Mouse (Mus musculus): ENCODE data around the gene Astl.

Astl gene

DNA sequence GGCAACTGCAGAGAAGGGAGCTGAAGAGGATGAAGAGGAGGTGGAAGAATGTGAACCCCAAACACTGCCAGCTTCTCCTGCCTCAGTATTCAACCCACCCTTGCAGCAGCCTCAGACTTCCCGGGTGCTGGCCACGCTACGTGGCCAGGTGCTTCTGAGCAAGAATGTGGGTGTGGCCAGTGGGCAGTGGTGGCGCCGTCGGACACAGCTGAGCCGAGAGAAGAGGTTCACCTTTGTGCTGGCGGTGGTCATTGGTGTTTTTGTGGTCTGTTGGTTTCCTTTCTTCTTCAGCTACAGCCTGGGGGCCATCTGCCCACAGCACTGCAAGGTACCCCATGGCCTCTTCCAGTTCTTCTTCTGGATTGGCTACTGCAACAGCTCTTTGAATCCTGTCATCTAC is 26.0 kb downstream of the Astl start:
- in situ Hi-C loops (cut with MseI, MboI), result loop anchor here (5.0 kb wide), 1 partner anchor 78 kb away; the partner anchor contains the start of gene Fahd2a (in 2 of the 2)

DNA sequence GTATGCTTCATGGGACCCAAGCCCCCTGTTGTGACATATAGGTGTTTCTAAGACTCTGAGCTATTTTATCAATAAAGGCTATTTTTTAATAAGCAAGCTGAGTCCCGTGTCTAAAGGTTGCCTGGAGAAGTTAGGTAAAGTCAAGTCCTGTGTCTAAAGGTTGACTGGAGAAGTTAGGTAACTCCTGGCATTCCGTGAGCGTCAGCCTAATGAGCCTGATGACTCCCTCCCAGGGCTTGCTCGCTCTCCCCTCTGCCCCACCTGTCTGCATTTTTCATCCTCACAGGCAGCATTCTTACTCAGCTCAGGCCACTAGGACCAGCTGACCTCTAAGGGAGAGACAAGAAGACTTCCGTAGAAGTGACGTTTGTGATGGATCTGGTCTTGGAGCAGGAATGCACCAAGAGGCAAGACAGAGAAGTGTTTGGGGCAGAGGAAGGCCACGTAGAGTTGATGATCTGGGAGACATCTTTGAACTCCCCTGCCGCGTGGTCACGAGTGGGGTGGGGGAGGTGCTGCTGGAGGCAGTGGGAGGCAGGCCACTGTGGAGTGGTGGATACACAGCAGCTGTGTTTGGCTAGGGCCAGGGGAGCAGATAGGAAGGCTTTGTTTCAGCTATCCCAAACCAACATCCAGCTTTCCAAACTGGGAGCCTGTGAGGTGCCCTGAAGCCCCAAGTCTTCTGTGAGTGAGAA is 28.8 kb downstream of the Astl start:
- in situ Hi-C loops (cut with MseI, MboI), result no loop called here

- in situ Hi-C loops (cut with MseI, MboI), result no loop called here
Observed at GRCm38 (mm10) chr2:127369703-127370376, 31.4 kb downstream of the Astl start.

DNA sequence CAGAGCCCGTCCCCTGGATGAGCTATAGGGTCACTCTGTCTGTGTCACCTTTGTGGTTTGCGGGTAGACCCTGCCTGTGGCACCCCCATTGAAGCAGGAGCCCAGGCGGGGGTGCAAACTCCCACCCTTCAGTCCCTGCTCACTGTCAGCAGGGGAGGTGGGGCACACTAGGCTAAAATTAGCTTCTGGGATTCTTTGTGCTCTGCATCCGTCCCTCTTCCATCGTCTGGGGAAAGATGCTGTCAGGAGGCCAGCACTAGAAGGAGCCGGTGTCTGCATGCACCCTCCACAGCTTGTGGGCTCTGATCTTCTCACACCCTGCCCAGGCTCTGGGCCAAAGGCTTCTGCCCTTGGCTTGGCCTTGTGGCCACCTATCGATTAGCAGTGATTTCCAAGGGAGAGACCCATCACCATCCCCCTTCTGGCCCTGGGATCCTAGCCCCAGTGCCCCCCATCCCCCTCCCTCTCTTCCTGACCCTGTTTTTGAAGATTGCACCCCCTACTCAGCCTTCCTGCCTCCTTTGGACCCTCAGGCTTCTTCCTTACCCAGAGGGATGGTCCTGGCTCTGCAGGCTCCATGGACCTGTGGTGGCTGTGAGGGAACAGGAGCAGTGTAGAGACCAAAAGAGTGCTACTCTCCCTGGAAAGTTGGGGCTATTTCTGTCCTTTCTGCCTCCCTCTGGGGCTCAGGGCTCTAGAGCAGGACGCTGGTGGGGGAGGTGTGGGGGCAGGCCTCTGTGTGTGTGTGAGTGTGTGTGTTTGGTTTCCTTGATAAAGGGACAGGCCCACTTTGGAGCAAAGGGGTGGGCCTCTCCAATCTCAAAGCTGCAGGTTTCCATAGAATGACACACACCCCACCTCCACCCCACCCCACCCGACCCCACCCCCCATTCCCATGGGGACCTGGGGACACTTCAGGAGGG is 32.4 kb downstream of the Astl start:
- in situ Hi-C loops (cut with MseI, MboI), result no loop called here

DNA sequence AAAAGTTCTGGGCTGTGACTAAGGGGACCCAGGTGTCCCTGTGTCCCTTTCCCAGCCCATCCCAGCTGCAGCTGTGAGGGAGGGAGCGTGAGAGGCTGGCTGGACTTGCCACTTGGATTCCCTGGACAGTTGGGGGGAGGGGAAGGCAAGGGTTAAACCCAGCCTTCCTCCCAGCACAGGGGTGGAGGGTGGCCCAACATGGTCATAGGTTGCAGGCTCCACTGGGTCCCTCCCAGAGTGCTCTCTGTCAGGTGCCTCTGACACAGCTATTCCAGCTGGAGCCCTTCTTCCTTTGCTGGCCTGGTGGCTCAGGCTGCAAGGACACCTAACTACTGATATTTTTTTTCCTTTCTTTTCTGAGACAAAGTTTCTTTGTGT is 33.0 kb downstream of the Astl start:
- in situ Hi-C loops (cut with MseI, MboI), result no loop called here

- in situ Hi-C loops (cut with MseI, MboI), result no loop called here
Observed at GRCm38 (mm10) chr2:127372082-127372481, 33.6 kb downstream of the Astl start.

DNA sequence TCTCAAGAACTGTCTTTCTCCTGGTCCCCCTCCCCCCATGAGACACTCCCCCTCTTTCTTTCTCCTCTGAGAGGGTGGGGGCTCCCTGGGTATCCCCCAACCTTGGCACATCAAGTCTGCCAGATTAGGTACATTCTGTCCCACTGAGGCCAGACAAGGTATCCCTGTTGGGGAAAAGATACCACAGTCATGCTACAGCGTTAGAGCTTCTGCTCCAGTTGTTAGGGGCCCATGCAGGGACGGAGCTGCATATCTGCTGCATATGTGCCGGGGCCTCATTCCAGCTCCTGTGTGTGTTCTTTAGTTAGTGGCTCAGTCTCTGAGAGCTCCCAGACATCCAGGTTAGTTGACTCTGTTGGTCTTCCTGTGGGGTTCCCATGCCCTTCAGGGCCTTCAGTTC is 35.7 kb downstream of the Astl start:
- in situ Hi-C loops (cut with MseI, MboI), result no loop called here

GRCm38 (mm10) chr2:127375087-127375486 is 36.6 kb downstream of the Astl start:
- in situ Hi-C loops (cut with MseI, MboI), result no loop called here

GRCm38 (mm10) chr2:127375759-127376341 is 37.4 kb downstream of the Astl start:
- in situ Hi-C loops (cut with MseI, MboI), result no loop called here

DNA sequence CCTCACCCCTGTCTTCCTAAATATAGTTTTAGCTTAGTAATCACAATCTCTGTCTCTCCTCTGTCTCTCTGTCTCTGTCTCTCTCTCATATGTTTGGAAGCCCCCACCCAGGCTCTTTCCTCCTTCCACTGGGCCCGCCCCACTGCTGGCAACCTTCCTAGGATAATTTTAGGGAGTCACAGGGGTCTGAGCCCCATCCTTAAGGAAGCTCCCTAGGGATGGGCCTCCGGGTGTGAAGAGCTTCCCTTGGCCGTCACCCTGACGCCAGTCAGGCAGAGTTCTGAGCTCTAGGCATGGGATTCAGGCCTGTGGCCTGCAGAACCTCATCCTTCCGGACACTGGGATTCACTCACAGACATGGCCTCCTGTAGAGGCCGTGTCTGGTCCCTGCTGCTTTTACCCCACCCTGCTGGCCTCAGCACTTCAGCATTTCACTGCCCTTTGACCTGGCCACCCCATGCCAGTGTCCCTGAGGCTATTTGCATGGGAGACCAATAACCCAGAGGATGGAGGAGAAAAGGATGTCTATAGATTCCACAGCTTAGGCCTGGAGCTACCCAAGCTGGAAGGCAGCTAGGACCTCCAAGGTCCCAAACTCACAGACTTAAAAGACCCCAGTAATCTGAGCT is 38.1 kb downstream of the Astl start:
- in situ Hi-C loops (cut with MseI, MboI), result no loop called here

- in situ Hi-C loops (cut with MseI, MboI), result no loop called here
Observed at GRCm38 (mm10) chr2:127377942-127378610, 39.6 kb downstream of the Astl start.

DNA sequence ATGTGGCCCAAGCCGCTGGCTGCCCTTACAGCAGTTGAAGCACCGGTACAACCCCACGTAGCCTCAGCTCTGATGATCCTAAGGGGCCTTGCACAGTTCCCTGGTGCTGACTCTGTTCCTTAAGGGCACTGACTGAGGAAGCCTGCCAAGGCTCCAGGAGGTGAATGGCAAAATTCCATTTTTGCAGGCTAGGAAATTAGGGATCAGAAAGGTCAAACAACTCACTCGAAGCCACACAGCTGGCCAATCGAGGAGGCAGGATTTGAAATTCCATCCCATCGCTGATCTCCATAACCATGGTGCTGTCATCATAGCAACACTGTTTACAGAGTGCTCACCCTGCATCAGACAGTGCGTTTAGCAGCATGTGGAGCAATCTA is 40.2 kb downstream of the Astl start:
- in situ Hi-C loops (cut with MseI, MboI), result no loop called here

DNA sequence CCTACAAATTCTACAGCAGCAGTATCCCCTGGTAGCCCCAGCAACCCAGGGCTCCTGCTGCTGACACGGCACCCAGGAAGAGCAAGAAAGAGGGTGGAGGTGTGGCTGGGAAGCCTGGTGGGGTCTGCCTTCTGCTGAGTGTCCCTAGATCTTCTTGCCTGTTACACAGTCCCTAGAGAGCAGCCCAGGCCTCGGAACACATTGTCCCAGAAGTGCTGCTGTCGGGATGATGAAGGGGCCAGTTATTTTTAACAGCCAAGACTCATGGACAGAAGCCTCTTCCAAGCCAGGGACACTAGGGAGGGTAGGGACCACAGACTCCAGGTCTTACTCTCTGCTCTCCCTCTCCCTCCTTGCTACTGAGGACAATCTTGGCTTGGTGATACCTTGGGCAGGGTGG is 40.8 kb downstream of the Astl start:
- in situ Hi-C loops (cut with MseI, MboI), result no loop called here

DNA sequence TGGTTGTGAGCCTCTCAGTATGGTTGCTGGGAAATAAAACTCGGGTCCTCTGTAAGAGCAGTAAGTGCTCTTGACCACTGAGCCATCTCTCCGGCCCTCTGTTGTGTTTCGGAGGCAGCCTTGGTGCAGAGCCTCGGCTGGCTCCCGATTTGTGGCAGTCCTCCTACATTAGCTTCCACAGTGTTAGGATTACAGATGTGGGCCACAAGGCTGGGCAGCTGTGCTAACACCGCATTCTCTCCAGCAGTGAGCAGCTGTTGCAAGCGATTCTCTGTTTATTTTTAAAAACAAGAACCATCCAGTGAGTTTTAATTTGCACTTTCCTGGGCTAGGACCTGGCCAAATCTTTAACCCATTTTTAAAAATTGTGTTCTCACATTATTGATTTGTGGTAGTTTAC is 45.4 kb downstream of the Astl start:
- in situ Hi-C loops (cut with MseI, MboI), result no loop called here

DNA sequence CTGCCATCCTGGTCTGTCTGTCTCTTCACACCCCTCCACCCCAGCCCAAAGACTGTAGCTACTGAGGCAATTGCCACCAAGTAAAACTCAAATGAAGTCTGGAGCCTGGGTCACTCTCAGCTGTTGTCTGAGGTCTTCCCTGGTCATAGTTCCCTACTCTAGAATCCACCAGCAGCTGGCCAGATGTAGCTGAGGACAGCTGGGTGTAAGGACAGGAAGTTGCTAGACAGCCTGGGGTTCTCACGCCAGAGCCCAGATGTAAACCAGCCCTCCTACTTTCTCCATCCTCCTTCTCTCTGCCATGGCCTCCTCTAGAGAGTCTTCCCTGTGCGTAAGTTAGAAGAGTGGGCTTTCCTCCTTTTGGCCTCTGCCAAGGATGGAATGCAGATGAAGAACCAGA is 49.1 kb downstream of the Astl start:
- in situ Hi-C loops (cut with MseI, MboI), result no loop called here

DNA sequence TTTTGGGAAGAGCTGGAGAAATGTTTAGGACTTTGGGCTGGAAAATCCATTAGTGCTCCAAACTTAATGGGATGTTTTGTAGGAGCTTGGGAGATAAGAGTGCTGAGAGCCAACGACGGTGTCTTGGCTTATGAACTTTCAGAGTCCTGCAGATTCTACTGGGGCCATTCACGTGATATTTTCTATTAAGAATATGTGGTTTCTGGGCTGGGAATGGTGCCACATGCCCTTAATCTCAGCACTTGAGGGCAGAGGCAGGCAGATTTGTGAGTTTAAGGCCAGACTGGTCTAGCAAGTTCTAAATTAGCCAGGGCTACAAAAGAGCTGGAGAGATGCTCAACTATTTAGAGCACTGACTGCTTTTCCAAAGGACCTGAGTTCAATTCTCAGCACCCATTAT is 51.9 kb downstream of the Astl start:
- in situ Hi-C loops (cut with MseI, MboI), result no loop called here

DNA sequence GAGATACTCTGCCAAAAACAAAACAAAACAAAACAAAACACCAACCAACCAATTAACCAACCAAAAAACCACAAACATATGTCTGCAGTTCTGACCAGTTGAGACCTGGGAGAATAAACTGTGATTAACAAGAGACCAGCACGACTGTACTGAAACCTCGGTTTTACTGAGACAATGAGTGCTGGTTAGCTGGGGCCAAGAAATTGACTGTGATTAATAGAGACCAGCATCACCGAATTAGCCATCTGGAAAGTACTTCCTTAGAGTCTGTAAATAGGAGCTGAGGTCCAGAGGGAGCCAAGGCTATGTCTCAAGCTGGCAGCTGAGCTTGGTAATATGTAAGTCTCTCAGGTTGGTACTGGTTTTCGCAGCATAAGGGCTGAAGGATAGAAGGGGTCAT is 52.4 kb downstream of the Astl start:
- in situ Hi-C loops (cut with MseI, MboI), result no loop called here

GRCm38 (mm10) chr2:127391323-127391722 is 52.9 kb downstream of the Astl start:
- in situ Hi-C loops (cut with MseI, MboI), result no loop called here

DNA sequence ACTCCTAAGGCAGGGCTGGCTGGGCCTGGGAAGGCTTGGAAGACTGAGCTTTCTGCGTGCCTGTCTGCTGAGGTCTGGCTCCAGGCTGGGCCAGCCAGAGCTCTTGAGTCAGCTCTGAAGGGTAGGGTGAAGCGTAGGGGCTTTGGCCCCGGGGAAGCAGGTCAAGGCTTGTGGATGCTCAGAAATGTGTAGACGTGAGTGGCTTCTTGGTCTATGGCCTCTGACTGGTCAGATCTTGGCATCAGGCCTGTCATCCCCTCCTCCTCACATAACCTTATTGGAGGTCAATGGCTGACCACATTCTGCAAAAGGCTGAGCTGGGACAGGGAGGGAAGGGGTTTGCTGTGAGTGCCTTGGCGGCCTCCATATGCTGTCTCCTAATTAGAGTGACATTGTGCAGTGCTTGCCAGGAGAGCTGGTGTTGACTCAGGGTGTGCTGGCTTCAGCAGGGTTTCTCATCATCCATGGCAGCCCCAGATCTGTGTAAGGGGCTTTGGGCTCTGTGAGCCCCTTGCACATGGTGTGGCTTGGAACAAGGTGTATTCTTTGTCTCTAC is 56.2 kb downstream of the Astl start:
- in situ Hi-C loops (cut with MseI, MboI), result no loop called here

GRCm38 (mm10) chr2:127398738-127399137 is 60.3 kb downstream of the Astl start:
- in situ Hi-C loops (cut with MseI, MboI), result no loop called here
